Mouse (Mus musculus): Measurements from ENCODE around the gene Slc39a8. TPM values are rescaled to one million over a fixed set of nuclear protein-coding genes. Genes with fewer than 3 reads are reported as not detected.

The Slc39a8 gene
- total and polyA plus RNA-seq, 3 experiments = 19.8 to 21.5 TPM; not detected in 1

DNA sequence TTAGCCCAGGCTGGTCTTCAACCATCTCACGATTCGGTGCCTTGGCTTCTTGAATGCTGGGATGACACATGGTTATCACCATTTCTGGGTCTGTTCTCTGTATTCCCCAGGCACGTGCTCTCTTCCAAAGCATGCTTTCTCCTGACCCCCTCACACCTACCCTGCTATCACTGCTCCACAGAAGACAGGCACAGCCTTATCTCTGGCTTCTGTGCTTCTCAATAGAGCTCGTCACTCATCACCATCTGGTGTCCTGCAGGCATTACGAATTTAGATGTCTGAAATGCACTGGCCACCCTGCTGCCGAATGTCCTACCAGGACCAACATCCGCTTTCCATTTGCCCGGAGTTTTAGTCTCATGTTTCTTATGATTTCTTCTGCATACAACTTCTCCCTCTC lies 18.6 kb downstream of the Slc39a8 start:
- peaks cover 0 to 27% of the 10 kb centered on the region in 2 experiments; a peak in 2 of 4 replicates for H3K36me3 ChIP-seq (ENCODE audit: control insufficient read depth in 1 of 2, insufficient read depth in 2 of 2, low read length in 2 of 2)
- no peaks in the 10 kb centered on the region for H3K79me2 ChIP-seq (ENCODE audit: control insufficient read depth, insufficient read depth, low read length, poor library complexity)
- no peak overlapping the region for H3K4me3 ChIP-seq (ENCODE audit: control insufficient read depth in 1 of 2, insufficient read depth in 1 of 2, low read depth in 2 of 2, low read length in 2 of 2)
- no peak overlapping the region for H3K9ac ChIP-seq (ENCODE audit: control insufficient read depth, low read depth, low read length, poor library complexity, severe bottlenecking)
- peaks cover 15 to 18% of the 10 kb centered on the region in 2 experiments for H3K4me1 ChIP-seq (ENCODE audit: control insufficient read depth in 1 of 2, insufficient read depth in 2 of 2, low read length in 2 of 2)
- no peaks in the 10 kb centered on the region for H3K27me3 ChIP-seq (ENCODE audit: control insufficient read depth in 1 of 2, insufficient read depth in 2 of 2, low read length in 2 of 2)
- H3K27ac ChIP-seq (ENCODE audit: control insufficient read depth, low read depth, low read length) = peak overlapping the region; percentile 51
- DNase-seq (ENCODE audit: low read depth, low spot score) = peak; percentile 60
- no peaks in the 10 kb centered on the region for H3K9me3 ChIP-seq (replicated peaks; ENCODE audit: insufficient read depth, low read length)
- TF ChIP-seq MXI1 (IDR thresholded peaks at IDR 0.05; ENCODE audit: low read depth, low read length) = peak; percentile 94
- no peak for TF ChIP-seq UBTF (IDR thresholded peaks at IDR 0.05; ENCODE audit: borderline replicate concordance, insufficient read depth, low read depth, low read length)
- TF ChIP-seq ZC3H11A (IDR thresholded peaks at IDR 0.05; ENCODE audit: low read depth, low read length) = no peak
- no peak for TF ChIP-seq ZKSCAN1 (IDR thresholded peaks at IDR 0.05; ENCODE audit: low read depth, low read length)
- no peak for TF ChIP-seq POLR2AphosphoS2 (IDR thresholded peaks at IDR 0.05; ENCODE audit: low read length)
- no peak for TF ChIP-seq CHD2 (IDR thresholded peaks at IDR 0.05; ENCODE audit: low read length)
- no peak for TF ChIP-seq E2F4 (IDR thresholded peaks at IDR 0.05; ENCODE audit: borderline replicate concordance, low read depth, low read length)
- no peak for TF ChIP-seq SMC3 (IDR thresholded peaks at IDR 0.05; ENCODE audit: low read depth, low read length)
- no peak for TF ChIP-seq ELF1 (IDR thresholded peaks at IDR 0.05; ENCODE audit: low read depth, low read length)
- TF ChIP-seq MYC (IDR thresholded peaks at IDR 0.05; ENCODE audit: low read depth, low read length) = peak; percentile 98
- TF ChIP-seq MAFK (IDR thresholded peaks at IDR 0.05; ENCODE audit: borderline replicate concordance, low read depth, low read length) = no peak
- TF ChIP-seq ETS1 (IDR thresholded peaks at IDR 0.05; ENCODE audit: low read depth, low read length) = peak; percentile 83
- peak; percentile 71; the same call in 1 of the 2 replicates for TF ChIP-seq USF1 (IDR thresholded peaks at IDR 0.05; ENCODE audit: low read depth, low read length)
- TF ChIP-seq ZNF384 (IDR thresholded peaks at IDR 0.05; ENCODE audit: low read depth, low read length) = no peak
- no peak for TF ChIP-seq CHD1 (IDR thresholded peaks at IDR 0.05; ENCODE audit: low read depth, low read length)
- peak; percentile 93 for TF ChIP-seq TAL1 (IDR thresholded peaks at IDR 0.05; ENCODE audit: low read length)
- TF ChIP-seq CTCF (IDR thresholded peaks at IDR 0.05 in 2 of 3, conservative IDR thresholded peaks at IDR 0.05 in 1 of 3; ENCODE audit: control insufficient read depth in 1 of 3, insufficient read depth in 1 of 3, low read depth in 2 of 3, low read length in 3 of 3, poor library complexity in 1 of 3, severe bottlenecking in 1 of 3) = no peak
- TF ChIP-seq USF2 (IDR thresholded peaks at IDR 0.05; ENCODE audit: borderline replicate concordance in 1 of 2, insufficient read depth in 1 of 2, low read depth in 1 of 2, low read length in 2 of 2) = no peak
- TF ChIP-seq HCFC1 (IDR thresholded peaks at IDR 0.05; ENCODE audit: low read depth, low read length) = no peak
- peak; percentile 97 for TF ChIP-seq TCF12 (IDR thresholded peaks at IDR 0.05; ENCODE audit: low read depth, low read length)
- no peak for TF ChIP-seq NELFE (IDR thresholded peaks at IDR 0.05; ENCODE audit: low read depth, low read length)
- no peak for TF ChIP-seq POLR2A (IDR thresholded peaks at IDR 0.05; ENCODE audit: control insufficient read depth in 1 of 2, insufficient read depth in 1 of 2, low read depth in 1 of 2, low read length in 2 of 2, poor library complexity in 1 of 2)
- peak; percentile 98 for TF ChIP-seq MAX (IDR thresholded peaks at IDR 0.05; ENCODE audit: low read length)
- TF ChIP-seq TBP (IDR thresholded peaks at IDR 0.05; ENCODE audit: low read depth, low read length) = no peak
- TF ChIP-seq GATA1 (IDR thresholded peaks at IDR 0.05; ENCODE audit: low read depth, low read length) = peak; percentile 83
- TF ChIP-seq NRF1 (IDR thresholded peaks at IDR 0.05; ENCODE audit: insufficient read depth, low read depth, low read length, poor library complexity, severe bottlenecking) = no peak
- TF ChIP-seq RAD21 (IDR thresholded peaks at IDR 0.05; ENCODE audit: low read depth, low read length) = no peak
- TF ChIP-seq SIN3A (IDR thresholded peaks at IDR 0.05; ENCODE audit: low read length) = peak; percentile 76
- no peak for TF ChIP-seq MAZ (IDR thresholded peaks at IDR 0.05; ENCODE audit: low read depth, low read length)
- TF ChIP-seq MEF2A (IDR thresholded peaks at IDR 0.05; ENCODE audit: extremely low read depth, insufficient replicate concordance, low read depth, low read length, poor library complexity, severe bottlenecking) = no peak
- TF ChIP-seq BHLHE40 (IDR thresholded peaks at IDR 0.05; ENCODE audit: borderline replicate concordance, low read depth, low read length) = peak; percentile 96
- TF ChIP-seq KAT2A (conservative IDR thresholded peaks at IDR 0.05; ENCODE audit: low read depth, low read length) = no peak
- peak; percentile 78 to 88 for TF ChIP-seq EP300 (IDR thresholded peaks at IDR 0.05; ENCODE audit: low read depth in 1 of 2, low read length in 2 of 2)
- TF ChIP-seq RCOR1 (IDR thresholded peaks at IDR 0.05; ENCODE audit: low read depth, low read length) = peak; percentile 52; the same call in 1 of the 2 replicates
- TF ChIP-seq GABPA (IDR thresholded peaks at IDR 0.05; ENCODE audit: low read depth, low read length) = no peak
- no peak for TF ChIP-seq POLR2AphosphoS5 (IDR thresholded peaks at IDR 0.05; ENCODE audit: borderline replicate concordance, low read depth, low read length)
- TF ChIP-seq JUND (IDR thresholded peaks at IDR 0.05; ENCODE audit: low read depth, low read length) = no peak
- no peak for TF ChIP-seq MYB (IDR thresholded peaks at IDR 0.05; ENCODE audit: low read depth, low read length)
